Mouse (Mus musculus) inflammation-experienced regulatory T-cells (primary cell): ENCODE data around the gene Ly6g6e. TPM values are rescaled to one million over a fixed set of nuclear protein-coding genes. Genes with fewer than 3 reads are reported as not detected.

Experiments used
- polyA plus RNA-seq, 2 experiments: library from polyadenylated mRNA; unstranded; fragments of 100-300 nt; shearing (Covaris generic); gene quantifications; one replicate each; pipeline ENCODE4 v1.2.1; 2017

The Ly6g6e gene
- polyA plus RNA-seq, result not detected

GRCm38 (mm10) chr17:35076507-35077176, at the start of gene Ly6g6e:
Gene Ly6g6e, plus strand, starts transcription at chr17:35076902.

GRCm38 (mm10) chr17:35027277-35028068, 49.2 kb upstream of the Ly6g6e start, which contains the start of gene Sapcd1:
Gene Sapcd1, minus strand, starts transcription at chr17:35028016.

DNA sequence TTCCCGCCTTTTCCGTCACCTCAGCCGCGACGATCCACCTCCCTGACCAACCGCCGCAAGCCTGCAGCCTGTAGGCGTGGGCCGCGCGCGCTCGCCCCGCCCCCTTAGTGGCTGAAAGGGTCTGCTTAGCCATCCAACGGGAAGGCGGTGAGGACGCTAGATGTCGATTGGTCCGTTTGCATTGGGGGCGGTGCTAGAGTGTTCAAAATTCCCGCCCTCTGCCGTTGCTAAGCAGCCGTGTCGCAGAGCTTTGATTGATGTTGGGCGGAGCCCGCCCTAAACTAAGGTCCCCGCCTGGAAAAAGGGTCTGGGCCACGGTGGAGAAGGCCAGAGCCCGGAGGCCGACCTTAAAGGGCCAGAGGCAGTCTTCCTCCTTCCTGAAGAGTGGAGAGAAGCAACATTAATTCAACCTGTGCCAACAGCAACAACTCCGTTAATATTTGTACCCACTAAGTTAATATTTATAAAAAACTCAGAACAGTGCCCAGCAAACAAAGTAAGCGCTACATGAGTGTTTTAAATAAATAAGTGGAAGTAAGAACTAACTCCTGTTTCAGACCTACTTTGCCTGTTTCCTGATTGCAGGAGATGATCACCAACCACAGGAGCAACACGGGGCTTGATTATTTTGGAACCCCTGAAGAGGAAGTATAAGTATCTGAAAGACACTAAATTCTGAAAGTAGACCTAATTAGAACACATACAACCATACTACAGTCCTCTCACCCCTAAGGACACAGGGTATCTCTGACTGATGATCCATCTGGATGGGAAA, 29.8 kb upstream of the Ly6g6e start, which contains the start of gene Msh5:
Gene Msh5, minus strand, starts transcription at position 65 of the 775 bp plus-strand sequence.

GRCm38 (mm10) chr17:35049561-35050016, 27.1 kb upstream of the Ly6g6e start, which contains the start of gene Clic1:
Gene Clic1, plus strand, starts transcription at chr17:35049966.

DNA sequence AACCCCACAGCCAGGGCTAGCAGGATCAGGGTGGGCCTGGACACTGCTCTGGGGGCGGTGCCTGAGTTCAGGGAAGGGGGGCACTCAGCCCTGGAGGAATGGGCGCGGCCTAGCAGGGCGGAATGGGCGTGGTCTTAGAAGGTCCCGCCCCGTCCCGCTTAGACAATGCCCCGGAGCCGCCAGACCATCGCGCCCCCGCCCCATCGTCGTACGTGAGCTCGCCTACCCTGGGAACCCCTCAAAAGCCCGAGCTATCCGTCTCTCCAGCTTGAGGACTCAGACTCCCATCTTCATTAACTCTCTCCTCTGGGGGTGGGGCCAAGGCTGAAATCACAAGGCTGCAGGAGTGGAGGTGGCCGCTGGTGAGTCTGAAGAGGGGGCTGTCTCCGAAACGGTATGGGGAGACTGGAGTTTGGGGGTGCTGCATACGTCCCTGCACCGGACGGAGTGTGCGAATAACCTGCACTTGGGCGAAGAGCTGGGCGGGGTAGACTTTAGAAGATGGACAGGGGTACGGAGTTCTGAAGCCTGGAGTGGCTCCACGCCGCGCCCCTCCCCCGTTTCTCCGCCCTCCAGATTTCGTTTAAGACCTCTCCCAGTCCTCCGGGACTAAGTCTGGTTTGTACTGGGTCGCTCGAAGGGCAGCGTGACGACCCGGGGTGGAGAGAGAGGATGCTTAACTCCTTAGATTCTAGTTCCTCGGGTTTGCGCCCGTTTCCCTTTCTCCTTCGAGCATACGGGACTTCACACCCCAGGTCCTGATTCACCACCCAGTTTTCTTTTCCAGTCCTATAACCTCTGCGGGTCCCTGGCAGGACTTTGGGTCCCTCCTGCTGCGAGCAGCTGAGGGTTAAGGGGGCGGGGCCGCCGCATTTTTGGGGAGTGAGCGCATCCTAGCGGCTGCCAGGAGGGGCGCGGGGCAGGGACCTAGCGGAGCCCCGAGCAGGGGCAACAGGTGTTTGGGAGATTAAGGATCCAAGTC, 17.5 kb upstream of the Ly6g6e start, which contains the start of gene Ddah2:
Gene Ddah2, plus strand, starts transcription at position 125 of the 982 bp plus-strand sequence.

GRCm38 (mm10) chr17:35064951-35065947, 11.5 kb upstream of the Ly6g6e start, which contains the start of gene Ly6g6c:
Gene Ly6g6c, plus strand, starts transcription at chr17:35065388.

DNA sequence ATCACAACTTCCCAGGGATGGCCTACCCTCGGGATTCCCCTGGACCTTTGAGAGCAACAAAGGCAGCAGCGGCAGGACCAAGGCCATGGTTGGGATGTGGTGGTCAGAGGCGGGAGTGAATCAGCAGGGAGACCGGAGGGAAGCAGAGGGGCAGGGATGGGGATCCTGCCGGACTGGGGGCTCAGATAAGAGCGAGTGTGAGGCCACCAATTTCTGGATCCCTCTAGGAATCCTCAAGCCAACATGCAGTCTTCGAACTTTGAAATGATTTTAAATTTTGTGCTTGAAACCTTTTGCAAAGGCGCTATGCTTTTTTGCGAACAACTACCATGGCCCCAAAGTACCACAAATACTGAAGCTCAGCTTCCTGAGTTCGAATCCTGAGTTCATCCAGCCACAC, 10.6 kb upstream of the Ly6g6e start, which contains the start of gene Mpig6b:
Gene Mpig6b, minus strand, starts transcription at position 101 of the 400 bp plus-strand sequence.

GRCm38 (mm10) chr17:35077786-35078233, 1.1 kb downstream of the Ly6g6e start, which contains the start of gene Ly6g6d:
Gene Ly6g6d, minus strand, starts transcription at chr17:35078065.

DNA sequence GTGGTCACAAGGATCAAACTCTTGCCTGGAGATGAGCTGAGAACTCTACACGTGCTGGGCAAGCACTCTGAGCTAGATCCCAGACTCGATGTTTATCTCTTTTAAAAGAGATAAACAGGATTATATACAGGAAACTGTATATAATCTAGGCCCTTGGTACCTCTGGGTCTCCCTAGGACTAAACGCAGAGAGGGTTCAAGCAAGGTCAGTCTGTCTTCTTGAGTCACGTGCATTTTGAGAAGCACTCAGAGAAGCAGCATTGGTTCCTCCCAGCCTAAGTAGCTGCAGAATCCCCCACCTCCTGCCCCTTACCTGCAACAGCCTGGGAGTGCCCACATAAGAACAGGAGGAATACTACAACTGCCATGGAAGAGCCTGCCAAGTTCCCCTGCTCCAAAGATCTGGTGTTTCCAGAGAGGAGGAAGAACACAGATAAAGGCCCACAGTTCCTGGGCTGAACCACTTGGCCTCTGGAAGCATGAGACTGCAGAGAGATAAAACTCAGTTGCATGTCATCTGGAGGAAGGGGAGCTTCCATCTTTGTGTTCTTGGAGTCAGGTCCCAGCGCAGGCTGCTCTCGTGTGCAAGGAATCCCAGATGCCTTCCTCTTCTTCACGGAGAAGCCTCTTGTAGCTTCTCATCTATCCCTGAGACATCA, 8.6 kb downstream of the Ly6g6e start, which contains the start of gene Ly6g6f:
Gene Ly6g6f, minus strand, starts transcription at position 403 of the 658 bp plus-strand sequence.

DNA sequence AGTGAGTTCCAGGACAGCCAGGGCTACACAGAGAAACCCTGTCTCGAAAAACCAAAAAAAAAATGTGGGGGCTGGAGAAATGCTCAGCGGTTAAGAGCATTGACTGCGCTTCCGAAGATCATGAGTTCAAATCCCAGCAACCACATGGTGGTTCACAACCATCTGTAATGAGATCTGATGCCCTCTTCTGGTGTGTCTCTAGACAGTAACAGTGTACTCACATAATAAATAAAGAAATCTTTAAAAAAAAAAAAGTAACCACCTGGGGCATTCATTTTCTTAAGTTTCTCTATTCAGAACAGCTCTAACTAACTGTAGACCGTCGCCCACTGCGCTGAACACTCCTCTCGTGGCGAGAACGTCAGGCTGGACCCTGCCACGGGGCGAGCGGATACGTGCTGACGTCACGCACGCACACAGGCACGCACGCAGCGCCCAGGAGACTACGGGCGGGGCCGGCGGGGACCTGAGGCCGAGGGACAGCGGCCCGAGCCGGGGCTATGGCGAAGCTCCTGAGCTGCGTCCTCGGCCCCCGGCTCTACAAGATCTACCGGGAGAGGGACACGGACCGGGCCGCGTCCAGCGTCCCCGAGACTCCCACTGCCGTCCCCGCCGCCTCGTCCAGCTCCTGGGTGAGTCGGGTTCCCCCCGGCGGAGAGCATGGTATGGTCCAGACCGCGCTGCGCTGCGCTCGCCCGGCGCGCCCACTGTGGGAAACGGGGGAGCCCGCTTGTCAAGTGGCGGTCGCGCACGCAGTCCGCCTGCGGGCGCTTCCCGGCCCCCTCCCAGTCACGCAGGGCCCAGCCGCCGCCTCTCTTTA, 12.3 kb downstream of the Ly6g6e start, which contains the start of gene Abhd16a:
Gene Abhd16a, plus strand, starts transcription at position 439 of the 820 bp plus-strand sequence.

GRCm38 (mm10) chr17:35108097-35108496, 31.4 kb downstream of the Ly6g6e start, which contains the start of gene Ly6g5c:
Gene Ly6g5c, plus strand, starts transcription at chr17:35108279.

DNA sequence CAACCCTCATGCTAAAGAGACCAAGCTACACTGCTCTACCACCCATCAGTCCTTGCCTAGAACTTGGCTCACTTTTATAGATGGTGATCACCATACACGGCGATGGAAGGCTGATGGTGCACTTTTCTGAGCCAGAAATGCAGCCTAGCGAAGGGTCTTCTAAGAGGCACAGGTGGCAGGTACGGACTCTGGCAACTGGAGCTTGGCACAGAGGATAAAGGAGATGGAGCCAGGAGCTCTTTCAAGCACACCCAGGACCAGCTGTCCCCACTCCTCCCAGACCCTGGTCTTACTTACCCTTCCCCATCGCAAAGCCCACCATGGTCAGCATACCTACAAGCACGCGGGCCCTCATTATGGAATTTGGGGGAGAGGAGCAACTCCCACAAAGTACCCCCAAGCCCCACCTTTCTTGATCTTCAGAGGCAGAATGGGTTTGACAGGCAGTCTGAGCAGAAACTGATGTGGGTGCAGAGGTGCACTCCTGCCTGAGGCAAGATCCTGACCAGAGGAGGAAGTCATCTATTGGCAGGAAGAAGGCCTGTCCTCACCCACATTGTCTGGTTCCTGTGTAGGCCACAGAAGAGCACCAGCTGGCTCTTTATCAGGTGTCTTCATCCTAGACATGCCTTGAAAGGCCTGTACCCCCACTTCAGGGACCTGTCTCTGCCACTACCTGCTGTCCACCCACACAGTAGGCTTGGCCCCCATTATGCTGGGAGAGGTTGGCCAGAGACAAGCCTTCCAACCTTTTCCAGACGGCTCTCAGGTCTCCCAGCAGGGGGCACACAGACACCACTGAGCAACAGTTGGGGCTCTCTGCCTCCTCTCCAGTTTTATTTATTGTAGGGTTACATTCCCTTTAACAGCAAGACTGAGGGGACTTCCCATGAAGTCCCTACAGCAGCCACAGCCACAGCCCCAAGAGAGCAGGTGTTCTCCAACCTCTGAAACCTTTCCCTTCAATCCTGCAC, 38.6 kb downstream of the Ly6g6e start, which contains the start of gene Ly6g5b:
Gene Ly6g5b, minus strand, starts transcription at position 383 of the 974 bp plus-strand sequence.

DNA sequence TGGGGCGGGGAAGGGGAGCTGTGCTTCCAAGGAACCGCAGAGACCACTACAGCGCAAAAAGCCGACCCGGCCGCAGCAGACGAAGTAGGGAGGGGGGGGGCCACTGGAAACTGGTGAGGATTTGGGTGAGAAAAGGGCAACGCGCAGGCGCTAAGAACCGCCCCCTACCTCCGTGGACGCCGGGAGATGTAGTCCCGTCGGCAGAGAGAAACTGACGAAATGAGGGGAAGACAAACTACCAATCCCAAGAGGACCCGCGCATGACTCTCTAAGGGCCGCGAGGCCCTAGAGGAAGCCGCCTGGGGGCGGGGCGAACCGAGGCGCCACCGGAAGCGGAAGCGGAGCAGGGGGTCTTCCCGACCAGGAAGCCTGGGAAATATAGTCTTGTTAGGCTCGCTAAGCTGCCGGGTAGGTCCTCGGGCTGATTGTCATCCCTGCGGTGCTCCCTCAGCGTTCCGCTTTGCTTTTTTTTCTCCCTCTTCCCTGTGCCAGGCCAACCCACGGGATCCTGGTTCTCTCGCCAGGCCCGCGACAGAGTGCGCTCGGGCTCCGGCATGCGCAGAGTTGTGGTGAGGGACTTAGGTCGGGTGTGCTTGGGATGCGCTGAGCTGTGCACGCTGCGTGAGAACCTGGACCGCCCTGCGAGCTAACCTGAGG, 44.6 kb downstream of the Ly6g6e start, which contains the start of gene Gpank1:
Gene Gpank1, plus strand, starts transcription at position 313 of the 657 bp plus-strand sequence.

DNA sequence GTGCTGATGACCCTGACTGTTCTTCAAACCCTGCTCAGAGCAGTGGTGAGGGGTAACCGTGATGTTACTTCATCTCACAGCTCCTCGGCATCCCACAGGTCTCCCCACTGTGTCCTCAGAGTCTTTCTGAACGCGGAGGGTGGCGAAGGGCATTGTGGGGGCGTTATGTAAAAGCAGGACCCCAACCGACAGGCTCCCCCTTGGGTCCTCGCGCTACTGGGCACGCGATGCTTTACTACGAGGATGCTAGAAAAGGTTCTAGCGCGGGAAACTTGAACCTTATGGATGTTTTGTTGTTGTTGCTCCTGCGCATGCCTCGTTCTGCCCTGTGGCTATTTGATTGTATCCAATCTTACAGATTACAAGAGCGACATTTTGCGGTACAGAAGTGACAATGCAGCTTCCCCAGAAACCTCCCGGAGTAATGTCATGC, 45.2 kb downstream of the Ly6g6e start, which contains the start of gene Csnk2b:
Gene Csnk2b, minus strand, starts transcription at position 183 of the 433 bp plus-strand sequence.

DNA sequence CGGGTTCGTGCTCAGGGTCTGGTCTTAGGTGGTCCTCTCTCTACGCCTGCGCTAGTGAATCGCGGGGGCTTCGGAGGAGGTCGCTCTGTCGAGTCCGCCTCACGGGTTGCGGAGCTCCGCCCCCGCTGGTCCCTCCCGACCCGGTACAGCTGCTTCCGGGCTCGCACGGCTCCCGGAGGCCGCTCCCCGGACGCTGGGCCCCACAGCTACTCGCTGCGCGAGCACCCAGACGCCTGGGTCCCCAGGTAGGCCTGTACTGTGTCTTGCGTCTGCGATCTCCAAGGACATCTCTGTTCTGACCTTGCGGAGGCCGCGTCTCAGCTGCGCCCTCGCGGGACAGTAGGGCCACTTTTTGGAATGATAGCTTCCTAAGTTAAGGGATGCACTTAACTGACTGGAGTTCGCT, 49.5 kb downstream of the Ly6g6e start, which contains the start of gene D17H6S53E:
Gene D17H6S53E, plus strand, starts transcription at position 168 of the 406 bp plus-strand sequence.

